25 mouse cellular contexts compared by ENCODE assay signal in genomic region chr7:133684701-133685100, GRCm38 (mm10). TPM values are rescaled to one million over a fixed set of nuclear protein-coding genes. Genes with fewer than 3 reads are reported as not detected.
"Had no signal": no experiment of that assay in that cellular context is flagged by ENCODE, and none has a peak within 500 bp of the region (broad histone marks: within the 10 kb centered on the region; RNA-seq: fewer than 3 reads in every experiment).

No protein-coding gene starts in this region.

- H3K4me2 ChIP-seq: limb, embryonic 13.5 days; lung, embryonic 15.5 days; midbrain, embryonic 11.5 days had no signal

- H3K4me3 ChIP-seq: limb, embryonic 10.5 days; limb, embryonic 13.5 days; lung, embryonic 15.5 days had no signal

- DNase-seq: kidney, adult 2 months; kidney, postnatal 25 days; lung, adult 18-20 months; lung, postnatal 10 days; lung, postnatal 36 days; midbrain, embryonic 14.5 days; thymus, adult 18-20 months; thymus, postnatal 36 days had no signal

- H3K4me1 ChIP-seq: limb, embryonic 10.5 days; limb, embryonic 13.5 days; lung, embryonic 15.5 days had no signal

- ATAC-seq: inflammation-experienced regulatory T-cells, adult 6 months; intestine, postnatal 0 days had no signal

- H3K9me3 ChIP-seq: limb, embryonic 10.5 days; lung, embryonic 15.5 days had no signal

- H3K27me3 ChIP-seq: limb, embryonic 13.5 days; lung, embryonic 15.5 days had no signal

- H3K9ac ChIP-seq: limb, embryonic 13.5 days; lung, embryonic 15.5 days had no signal

- H3K27ac ChIP-seq: kidney, postnatal 0 days; limb, embryonic 10.5 days; limb, embryonic 13.5 days; lung, embryonic 15.5 days had no signal

RNA-seq across cellular contexts. Expression of gene Mmp21, which starts 4.8 kb away (rescaled TPM):
- total RNA-seq: layer of hippocampus, postnatal 14 days; left cerebral cortex, postnatal 14 days; liver, adult 2 months; midbrain, postnatal 0 days had no signal
- polyA plus RNA-seq: inflammation-experienced regulatory T-cells, adult 6 months; intestine, postnatal 0 days; kidney, adult 2 months; kidney, embryonic 14.5 days; kidney, postnatal 0 days; large intestine, adult 2 months; limb, embryonic 13.5 days; liver, adult 2 months; midbrain, embryonic 11.5 days; midbrain, postnatal 0 days; neural tube, embryonic 11.5 days; small intestine, adult 2 months; testis, adult 2 months; urinary bladder, adult 2 months had no signal
